Mouse (Mus musculus): ENCODE results near the gene Gm21954. TPM values are rescaled to one million over a fixed set of nuclear protein-coding genes. Genes with fewer than 3 reads are reported as not detected.

The Gm21954 gene
- polyA plus RNA-seq, 1 experiment = not detected

DNA sequence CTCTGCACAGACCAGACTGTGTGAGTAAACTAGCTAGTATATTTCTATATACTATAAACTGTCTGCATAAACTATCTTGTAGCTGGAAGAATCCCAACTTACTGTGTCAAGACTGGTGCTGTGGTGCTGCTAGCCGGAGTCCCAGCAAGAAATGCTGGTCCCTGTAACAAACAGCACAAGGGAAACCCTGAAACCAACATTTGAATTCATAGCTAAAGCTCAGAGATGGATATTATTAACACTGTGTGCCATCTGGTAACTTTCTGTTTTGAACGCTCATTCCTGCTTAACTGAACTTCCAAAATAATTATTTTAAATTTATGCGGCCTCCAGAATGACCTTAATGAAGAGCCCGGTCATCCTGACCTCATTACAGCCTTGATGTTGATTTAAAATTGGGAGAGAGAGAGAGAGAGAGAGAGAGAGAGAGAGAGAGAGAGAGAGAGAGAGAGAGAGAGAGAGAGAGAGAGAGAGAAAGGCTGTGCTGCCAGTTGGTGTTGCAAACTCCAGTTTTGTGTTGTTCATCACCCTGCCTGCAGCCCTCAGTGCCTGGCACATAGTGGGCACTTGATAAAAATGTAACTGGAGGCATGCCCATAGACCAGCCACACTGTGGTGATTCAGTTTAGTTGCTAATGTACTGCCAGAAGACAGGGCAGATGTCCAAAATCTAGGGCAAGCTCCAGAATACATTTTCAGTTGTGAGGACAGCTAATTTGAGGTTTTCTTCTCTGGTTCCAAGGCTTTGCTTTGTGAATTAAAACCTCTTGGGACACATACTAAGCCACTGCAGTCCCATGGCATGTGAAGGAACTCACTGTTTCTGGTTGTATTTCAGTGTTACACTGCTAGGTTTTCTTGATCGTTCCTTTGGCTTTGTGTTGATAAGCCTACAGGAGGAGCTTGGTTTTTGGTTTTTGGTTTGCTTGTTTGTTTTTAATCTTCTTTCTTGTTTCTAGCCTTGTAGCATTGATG lies 24.2 kb downstream of the Gm21954 start:
- Histone ChIP-seq H3K4me1 (ENCODE audit: control insufficient read depth, insufficient read depth, insufficient read length, low read length) (no peaks in the 10 kb centered on the region), H3K27ac (replicated peaks; ENCODE audit: low read depth, low read length) (no peak overlapping the region), H3K4me3 (ENCODE audit: insufficient read depth, low read depth, low read length) (no peak overlapping the region)

DNA sequence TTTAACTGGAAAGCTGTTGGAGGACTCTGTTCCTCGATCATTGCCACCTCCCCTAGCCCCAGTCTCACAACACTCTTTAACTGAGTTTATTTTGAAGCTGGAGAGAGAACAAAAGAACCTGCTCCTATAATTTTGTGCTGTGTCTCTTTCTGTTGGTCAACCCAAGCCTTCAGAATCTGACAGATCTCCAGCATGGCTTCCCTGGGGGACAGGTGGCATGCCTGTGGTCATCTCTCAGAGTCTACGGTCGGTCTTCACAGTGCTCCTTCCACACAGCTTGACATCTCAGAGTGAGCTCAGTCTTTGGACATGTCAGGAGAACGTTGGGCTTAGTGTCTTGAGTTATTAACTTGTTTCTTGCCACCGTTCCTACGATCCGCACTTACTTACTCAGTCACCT lies 25.3 kb downstream of the Gm21954 start:
- Histone ChIP-seq H3K4me1 (ENCODE audit: control insufficient read depth, insufficient read depth, insufficient read length, low read length) (no peaks in the 10 kb centered on the region), H3K27ac (replicated peaks; ENCODE audit: low read depth, low read length) (no peak overlapping the region), H3K4me3 (ENCODE audit: insufficient read depth, low read depth, low read length) (no peak overlapping the region)

DNA sequence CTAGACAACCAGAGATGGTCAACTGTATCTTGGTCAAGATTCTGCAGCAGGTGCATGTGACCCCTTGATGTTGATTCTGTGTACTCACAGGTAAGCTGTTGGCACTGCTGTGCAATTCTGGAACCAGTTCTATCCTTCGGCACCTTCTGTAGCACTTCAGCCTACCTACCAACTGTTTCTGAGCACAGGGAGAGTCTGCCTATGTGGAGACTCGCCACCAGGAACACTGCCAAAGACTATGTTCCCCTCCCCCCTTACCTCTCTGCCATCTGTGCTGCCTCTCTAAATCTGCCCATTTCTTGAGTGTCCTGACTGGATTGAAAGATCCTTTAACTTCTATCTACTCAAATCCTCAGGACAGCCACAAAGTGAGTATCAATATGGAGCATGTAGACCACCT lies 28.3 kb downstream of the Gm21954 start:
- H3K4me3 ChIP-seq (ENCODE audit: insufficient read depth, low read depth, low read length) = no peak overlapping the region
- no peak overlapping the region for H3K27ac ChIP-seq (replicated peaks; ENCODE audit: low read depth, low read length)
- H3K4me1 ChIP-seq (ENCODE audit: control insufficient read depth, insufficient read depth, insufficient read length, low read length) = no peaks in the 10 kb centered on the region

DNA sequence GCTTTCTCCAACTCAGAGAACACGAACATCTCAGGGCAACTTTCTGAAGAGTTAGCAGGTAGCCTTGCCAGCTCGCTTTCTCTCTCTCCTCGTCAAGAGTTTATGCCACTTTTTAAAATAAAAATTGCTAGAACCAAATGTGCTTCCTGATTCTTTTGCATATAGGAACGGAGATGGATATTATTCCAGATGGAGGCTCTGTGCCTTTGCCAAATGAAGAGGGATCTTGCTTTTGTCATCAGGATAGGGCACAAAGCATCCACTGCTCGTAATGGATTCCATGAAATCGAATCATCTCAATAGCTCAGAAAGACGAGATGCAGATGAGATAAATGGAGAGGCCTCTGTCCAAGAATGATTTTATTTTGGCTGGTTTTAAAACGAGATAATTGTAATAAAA lies 28.7 kb downstream of the Gm21954 start:
- H3K4me1 ChIP-seq (ENCODE audit: control insufficient read depth, insufficient read depth, insufficient read length, low read length) = no peaks in the 10 kb centered on the region
- H3K4me3 ChIP-seq (ENCODE audit: insufficient read depth, low read depth, low read length) = no peak overlapping the region
- no peak overlapping the region for H3K27ac ChIP-seq (replicated peaks; ENCODE audit: low read depth, low read length)

DNA sequence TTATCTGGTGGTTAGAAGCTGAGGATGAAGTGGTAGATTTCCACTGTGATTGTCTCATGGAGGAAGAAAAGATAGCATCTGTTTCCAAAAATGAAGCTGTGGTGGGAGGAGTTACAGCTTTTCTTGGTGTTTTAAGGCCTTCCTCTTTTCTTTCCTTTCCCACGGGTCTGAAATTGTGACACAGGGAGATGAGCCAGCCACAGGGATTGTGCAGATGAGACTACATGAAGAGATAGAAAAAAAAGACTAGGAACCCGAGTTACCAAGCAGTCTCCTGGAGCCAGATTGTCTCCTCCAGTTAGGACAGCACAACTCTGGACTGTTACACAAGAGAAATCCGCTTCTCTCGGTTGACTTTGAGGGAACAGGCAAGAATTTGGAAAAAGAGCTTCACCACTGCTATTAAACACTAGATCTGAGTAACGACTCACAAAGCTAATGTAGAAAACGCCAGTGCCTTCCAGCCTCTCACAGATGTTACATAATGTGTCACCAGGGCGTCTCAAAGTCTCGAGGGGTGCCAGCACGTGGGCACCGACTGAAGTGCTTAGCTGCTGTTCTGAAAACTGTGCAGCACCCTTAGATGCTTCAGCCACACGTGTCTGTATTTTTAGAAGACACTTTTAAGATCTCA lies 29.9 kb downstream of the Gm21954 start:
- Histone ChIP-seq H3K4me1 (ENCODE audit: control insufficient read depth, insufficient read depth, insufficient read length, low read length) (no peaks in the 10 kb centered on the region), H3K27ac (replicated peaks; ENCODE audit: low read depth, low read length) (no peak overlapping the region)

DNA sequence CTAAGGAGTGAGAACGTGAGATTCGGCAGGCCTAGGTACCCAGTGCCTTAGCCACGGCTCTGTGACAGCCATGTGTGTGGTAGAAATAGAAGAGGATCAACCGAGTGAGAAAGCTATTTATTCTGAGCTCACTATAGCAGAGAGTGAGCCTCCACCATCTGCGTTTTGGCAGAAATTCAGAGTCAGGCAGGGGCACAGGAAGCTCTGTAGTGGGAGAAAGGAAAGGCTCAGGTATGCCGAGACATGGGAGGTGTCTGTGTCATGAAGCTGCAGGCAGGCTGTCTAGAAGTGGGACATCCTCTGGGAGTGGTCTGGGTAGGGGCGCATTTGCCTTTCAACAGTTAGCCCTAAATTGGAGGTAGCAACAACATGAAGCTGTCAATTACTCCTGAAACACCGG lies 31.7 kb downstream of the Gm21954 start:
- H3K4me3 ChIP-seq (ENCODE audit: insufficient read depth, low read depth, low read length) = no peak overlapping the region
- no peaks in the 10 kb centered on the region for H3K4me1 ChIP-seq (ENCODE audit: control insufficient read depth, insufficient read depth, insufficient read length, low read length)
- H3K27ac ChIP-seq (replicated peaks; ENCODE audit: low read depth, low read length) = no peak overlapping the region

More for the DNA sequence above, 29.9 kb downstream of the Gm21954 start:
- H3K4me3 ChIP-seq (ENCODE audit: insufficient read depth, low read depth, low read length) = no peak overlapping the region

DNA sequence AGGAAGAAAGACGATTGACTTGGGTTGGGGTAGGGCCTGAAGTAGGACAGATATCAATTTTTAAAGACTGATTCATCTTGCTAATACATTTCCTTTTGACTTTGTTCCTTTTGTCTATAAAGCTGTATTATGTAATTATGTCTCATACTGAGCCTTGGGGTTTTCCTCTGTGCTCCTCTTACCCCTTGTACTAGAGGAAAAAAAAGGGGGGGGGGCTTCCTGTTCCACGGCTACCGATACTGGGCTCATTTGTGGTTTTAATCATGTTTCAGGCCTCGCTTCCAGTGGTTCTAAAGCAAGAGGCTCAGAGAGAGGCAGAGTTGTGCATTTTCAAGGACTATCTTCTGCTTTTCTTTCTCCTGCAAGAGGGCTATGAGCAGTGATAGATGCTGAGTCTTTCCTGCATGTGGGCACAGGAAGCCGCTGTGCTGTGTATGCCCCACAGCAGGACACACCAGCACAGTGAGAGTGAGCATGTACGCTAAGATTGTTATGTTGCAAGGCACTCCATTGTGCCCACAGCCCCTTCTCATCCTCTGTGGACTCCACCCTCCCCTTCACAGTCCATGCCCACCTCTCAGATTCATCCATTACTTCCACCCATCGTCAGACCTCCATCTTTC lies 33.1 kb downstream of the Gm21954 start:
- Histone ChIP-seq H3K27ac (replicated peaks; ENCODE audit: low read depth, low read length) (no peak overlapping the region), H3K4me1 (ENCODE audit: control insufficient read depth, insufficient read depth, insufficient read length, low read length) (no peaks in the 10 kb centered on the region), H3K4me3 (ENCODE audit: insufficient read depth, low read depth, low read length) (no peak overlapping the region)

DNA sequence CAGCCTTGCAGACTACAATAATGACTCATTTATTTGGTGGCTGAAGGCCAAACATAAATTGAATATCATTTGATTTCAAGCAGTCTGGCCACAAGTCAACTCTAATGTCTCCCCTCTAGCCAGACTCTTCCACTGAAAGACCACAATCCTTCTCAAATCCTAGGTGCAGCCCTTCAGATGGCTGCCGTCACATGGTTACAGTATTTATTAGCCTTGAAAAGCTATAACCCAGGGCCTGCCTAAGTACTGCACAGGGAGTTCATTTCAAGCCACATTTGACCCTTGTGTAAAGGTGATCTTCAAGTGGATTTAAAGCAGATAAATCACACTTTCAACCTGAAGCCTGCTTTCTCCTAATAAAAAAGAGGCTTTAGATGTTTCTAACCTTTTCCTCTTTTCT lies 37.7 kb downstream of the Gm21954 start:
- Histone ChIP-seq H3K27ac (replicated peaks; ENCODE audit: low read depth, low read length) (no peak overlapping the region), H3K4me1 (ENCODE audit: control insufficient read depth, insufficient read depth, insufficient read length, low read length) (no peaks in the 10 kb centered on the region), H3K4me3 (ENCODE audit: insufficient read depth, low read depth, low read length) (no peak overlapping the region)

DNA sequence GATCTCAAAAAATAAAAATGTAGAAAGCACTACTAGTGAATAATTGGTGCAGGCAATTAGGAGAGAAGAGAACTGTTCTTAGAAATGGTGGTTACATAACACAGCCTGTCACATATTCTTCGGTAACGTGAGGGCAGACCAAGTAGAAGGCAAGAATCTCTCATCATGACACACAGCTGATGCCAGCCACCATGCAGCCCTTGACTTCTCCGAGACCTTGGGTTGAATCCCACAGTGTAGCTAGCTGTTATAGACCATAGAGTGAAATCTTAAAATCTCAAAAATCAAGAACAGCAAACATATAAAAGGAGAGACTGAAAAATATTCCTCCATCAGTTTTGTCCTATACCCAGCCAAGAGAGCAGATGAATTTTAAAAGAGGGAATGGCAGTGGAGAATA lies 40.8 kb downstream of the Gm21954 start:
- Histone ChIP-seq H3K4me1 (ENCODE audit: control insufficient read depth, insufficient read depth, insufficient read length, low read length) (no peaks in the 10 kb centered on the region), H3K4me3 (ENCODE audit: insufficient read depth, low read depth, low read length) (no peak overlapping the region), H3K27ac (replicated peaks; ENCODE audit: low read depth, low read length) (no peak overlapping the region)

DNA sequence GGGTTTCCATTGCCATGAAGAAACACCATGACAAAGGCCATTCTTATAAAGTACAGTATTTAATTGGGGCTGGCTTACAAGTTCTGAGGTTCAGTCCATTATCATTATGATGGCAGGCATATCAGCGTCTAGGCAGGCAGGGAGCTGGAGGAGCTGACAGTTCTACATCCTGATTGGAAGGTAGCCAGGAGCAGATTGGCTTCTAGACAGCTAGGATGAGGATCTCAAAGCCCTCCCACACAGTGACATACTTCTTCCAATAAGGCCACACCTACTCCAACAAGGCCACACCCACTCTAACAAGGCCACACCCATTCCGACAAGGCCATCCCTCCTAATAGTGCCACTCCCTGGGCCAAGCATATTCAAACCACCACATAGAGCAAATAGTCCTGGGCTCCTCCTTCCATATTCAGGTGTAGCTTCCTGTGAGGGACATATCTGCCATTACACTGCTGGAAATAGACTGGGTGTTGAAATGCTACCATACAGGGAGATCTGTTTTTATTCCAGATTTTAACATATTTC lies 41.9 kb downstream of the Gm21954 start:
- H3K4me1 ChIP-seq (ENCODE audit: control insufficient read depth, insufficient read depth, insufficient read length, low read length) = no peaks in the 10 kb centered on the region
- no peak overlapping the region for H3K4me3 ChIP-seq (ENCODE audit: insufficient read depth, low read depth, low read length)
- no peak overlapping the region for H3K27ac ChIP-seq (replicated peaks; ENCODE audit: low read depth, low read length)

DNA sequence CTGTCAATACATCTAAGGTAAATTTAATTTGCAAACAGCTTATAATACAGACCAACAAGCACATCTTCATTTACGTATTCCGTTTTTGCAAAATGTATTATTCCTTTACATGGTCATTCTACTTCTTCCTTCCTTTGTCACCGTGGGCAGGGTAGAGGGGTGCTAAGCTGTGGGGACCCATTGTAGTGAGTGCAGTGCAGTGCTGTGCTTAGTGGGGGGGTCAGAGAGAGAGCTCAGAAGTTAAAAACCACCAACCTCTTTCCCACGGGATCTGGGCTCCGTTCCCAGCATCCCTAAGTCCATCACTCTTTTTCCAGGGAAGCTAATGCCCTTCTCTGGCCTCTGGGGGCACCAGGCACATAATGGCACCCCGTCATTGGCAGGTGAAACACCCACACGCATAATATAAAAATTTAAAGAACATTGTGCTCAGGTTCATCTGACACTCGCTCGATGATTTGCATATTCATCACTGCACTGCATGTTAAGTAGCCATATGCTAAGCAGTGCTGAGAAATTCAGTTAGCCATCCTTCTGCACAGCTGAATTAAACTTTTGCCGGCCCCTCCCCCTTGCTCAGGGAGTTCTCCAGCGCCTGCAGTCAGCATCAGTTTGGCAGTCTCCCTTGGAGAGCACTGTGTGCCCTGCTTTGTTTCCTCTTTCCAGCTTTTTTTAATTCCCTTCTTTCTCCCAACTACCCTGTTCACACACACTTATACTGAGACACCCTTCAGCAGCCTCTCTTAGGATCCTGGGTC lies 48.2 kb downstream of the Gm21954 start:
- Histone ChIP-seq H3K4me1 (ENCODE audit: control insufficient read depth, insufficient read depth, insufficient read length, low read length) (no peaks in the 10 kb centered on the region), H3K27ac (replicated peaks; ENCODE audit: low read depth, low read length) (no peak overlapping the region), H3K4me3 (ENCODE audit: insufficient read depth, low read depth, low read length) (no peak overlapping the region)

DNA sequence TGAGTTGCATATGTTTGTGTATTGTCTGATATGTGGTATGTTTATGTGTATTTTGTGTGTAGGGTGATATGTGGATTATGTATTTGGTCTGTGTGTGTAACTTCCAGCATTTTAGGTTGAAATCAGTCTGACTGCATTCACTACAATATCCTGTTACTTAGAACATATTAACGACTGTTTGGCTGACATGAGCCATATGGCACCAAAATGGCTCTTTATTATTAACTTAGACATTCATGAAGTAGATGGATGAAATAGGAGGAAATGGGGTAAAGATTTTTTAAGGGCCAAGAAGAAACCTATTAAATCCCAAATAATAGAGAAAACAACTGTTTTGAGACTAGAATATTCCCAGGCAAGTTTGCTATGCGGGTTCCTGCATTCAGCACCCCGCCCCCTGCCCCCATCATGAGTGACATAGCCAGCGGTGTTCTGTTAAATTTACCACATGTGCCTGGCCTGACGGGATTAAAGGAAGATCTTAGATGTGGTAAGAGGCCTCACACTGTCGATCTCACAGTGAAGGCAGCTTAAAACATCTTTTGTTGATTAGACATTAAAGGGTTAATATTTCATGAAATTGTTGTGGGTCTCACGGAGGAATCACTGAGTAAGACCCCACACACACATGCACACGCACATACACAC lies 51.5 kb downstream of the Gm21954 start:
- H3K27ac ChIP-seq (replicated peaks; ENCODE audit: low read depth, low read length) = no peak overlapping the region
- H3K4me1 ChIP-seq (ENCODE audit: control insufficient read depth, insufficient read depth, insufficient read length, low read length) = no peaks in the 10 kb centered on the region; the same call in 1 of the 2 replicates
- H3K4me3 ChIP-seq (ENCODE audit: insufficient read depth, low read depth, low read length) = no peak overlapping the region

DNA sequence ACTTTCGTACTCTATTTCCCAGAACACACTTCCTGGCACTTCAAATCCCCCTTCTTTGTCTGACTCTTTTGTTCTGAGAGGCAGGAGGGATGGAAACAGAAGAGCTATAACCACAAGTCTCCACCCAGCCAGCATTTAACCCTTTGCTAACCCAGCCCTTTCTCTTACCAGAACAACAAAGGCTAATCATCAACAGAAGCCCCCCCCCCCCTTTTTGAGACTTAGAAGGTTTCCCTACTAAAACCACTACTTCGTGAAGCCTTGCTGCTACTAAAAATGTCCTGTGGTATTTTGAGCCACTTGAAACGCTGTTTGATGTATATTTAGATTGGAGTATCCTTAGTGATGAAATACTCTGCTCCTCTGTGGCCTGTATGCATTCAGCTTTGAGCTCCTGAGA lies 52.7 kb downstream of the Gm21954 start:
- H3K4me3 ChIP-seq (ENCODE audit: insufficient read depth, low read depth, low read length) = no peak overlapping the region
- H3K4me1 ChIP-seq (ENCODE audit: control insufficient read depth, insufficient read depth, insufficient read length, low read length) = no peaks in the 10 kb centered on the region; the same call in 1 of the 2 replicates
- H3K27ac ChIP-seq (replicated peaks; ENCODE audit: low read depth, low read length) = no peak overlapping the region

DNA sequence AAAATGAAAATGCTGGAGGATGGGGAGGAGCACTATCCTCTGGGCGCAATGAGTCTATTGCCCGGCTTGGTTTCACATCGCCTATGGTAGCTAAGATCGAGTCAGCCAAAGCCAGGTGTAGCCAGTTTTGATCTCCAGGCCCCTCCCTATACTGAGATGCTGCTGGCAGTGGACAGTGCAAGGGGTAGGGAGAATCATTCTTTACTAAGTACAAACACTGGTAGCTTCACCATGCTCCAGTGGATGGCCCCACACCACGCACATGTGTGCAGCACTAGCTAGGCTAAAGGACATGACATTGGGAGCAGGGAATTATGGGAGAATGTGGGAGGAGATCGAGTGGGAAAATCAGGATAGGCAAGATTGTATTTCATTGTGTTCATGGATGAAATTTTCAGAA lies 53.2 kb downstream of the Gm21954 start:
- Histone ChIP-seq H3K4me1 (ENCODE audit: control insufficient read depth, insufficient read depth, insufficient read length, low read length) (no peaks in the 10 kb centered on the region; the same call in 1 of the 2 replicates), H3K27ac (replicated peaks; ENCODE audit: low read depth, low read length) (no peak overlapping the region), H3K4me3 (ENCODE audit: insufficient read depth, low read depth, low read length) (no peak overlapping the region)

Measured in brown adipose tissue, adult 24 weeks (tissue).